Mouse (Mus musculus) embryo, embryonic 11 days (tissue): ENCODE results near the gene Wdr5.

ENCODE experiments used
- DNase-seq: peaks from one replicate; pipeline ENCODE4 v3.0.0-alpha.2; 2015

Wdr5 gene

DNA sequence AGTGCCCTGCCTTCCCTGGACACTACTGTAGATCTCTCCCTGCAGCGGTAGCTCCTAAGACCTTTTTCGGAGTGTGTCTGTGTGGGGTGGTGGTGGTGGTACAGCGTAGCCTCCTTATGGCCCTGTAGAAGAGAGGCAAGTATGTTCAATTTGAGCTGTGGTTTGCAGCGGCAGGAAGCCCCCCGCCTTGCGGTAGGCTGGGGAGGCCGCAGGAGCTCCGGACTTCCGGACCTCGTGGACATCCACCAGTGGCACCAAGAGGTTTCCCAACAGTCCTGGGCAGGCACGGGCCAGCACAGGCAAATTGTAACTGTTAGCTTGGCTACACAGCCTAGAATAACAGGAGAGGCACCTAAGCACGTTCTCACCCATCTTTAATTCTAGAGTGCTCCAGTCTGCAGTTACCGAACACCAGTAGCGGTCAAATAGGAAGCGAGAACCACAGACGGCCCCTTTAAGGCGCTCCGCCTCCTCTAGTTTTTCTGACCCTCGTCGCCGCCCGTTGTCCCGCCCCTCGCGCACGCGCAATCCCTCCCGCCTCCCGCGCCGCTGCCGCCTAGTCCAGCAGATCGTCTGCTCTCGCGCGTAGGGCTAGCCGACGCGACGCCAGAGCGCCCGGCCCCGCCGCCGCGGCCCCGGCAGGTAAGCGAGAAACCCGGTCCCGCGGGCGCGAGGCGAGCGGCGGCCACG lies at the start of gene Wdr5:
Gene Wdr5, plus strand, starts transcription at position 519 of the 690 bp plus-strand sequence.
- peak; percentile 93 for DNase-seq

DNA sequence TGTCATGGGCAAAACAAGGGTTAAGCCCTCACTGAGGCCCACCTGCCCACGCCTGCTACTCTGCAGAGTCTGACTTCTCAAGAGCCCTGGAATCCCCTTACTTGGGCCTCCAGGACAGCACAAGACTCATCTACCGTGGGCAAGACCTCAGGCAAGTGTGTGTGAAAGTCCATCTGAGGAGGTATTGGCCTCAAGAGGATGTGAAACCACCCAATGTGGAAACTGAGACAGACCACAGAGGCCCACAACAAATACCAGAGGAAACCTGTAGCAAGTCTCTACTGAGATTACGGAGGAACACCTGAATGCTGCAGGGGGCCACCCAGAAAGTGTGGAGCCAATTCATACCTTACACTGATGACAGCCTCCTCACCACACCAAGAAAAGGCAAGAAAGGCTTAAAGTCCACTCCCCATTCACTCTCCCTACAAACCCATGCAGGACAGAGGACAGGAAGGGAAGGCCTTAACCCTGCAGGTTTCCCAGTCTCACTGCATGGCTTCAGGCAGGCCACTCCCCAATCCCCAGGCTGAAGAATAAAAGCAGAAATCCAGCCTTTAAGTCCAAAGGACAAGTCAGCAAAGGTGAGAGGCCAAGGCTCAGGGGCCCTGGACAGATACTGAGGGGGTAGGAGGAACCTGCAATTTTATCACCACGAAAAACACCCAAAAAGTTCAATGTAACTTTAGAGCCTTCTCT lies 45.5 kb upstream of the Wdr5 start:
- no peak for DNase-seq

DNA sequence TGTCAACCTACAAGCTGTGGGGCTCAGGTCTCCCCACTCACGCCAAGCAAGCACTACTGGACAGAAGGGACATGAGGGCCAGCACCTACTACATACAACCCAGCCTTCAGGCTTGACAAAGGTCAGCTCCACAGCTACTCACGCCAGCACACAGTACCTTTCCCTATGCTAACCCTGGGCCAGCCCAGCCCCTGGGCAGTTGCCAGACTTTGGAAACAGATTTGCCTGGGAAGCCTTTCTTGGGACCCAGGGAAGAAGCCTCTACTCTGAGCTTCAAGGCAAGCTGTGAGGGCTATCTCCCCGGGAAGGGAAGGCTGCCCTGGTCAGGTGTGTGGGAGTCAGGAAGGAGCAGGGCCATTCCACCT lies 45.0 kb upstream of the Wdr5 start:
- DNase-seq = no peak

DNA sequence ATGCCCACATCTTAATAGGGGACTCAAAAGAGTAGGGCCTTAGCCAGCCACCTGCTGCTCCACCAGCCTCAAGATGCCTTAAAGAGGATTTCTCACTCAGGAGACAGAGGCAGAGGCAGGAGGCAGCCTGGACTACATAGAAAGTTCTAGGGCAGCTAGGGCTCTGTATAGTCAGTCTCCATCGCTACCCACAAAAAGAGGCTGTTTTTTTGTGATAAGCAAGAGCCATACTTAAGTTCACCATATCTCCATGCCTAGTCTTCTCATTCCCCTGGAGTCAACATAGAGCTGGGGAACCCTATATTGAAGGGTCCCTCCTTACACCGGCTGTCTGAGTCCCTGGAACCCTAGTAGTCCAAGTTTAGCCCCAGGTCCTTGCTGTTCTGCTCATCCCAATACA lies 44.4 kb upstream of the Wdr5 start:
- DNase-seq = no peak

DNA sequence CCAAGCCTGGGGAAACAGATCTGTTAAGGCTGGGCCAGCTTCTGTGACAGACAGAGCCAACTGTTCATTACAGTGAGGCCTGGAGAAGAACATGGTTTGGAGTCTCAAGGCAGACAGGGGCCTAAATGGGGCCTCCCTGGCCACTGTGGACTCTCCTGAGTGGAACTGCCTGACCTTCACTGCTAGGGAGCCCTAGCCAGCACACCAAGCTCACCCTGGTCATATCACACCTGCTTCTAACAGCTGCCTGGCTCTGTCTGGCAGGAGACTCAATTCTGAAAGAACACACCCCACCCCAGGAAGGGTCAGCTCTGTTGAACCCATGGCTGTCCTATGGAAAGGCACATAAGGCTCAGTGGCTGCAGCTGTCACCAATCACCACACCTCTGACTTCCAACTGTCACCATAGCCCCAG lies 43.8 kb upstream of the Wdr5 start:
- DNase-seq = no peak

DNA sequence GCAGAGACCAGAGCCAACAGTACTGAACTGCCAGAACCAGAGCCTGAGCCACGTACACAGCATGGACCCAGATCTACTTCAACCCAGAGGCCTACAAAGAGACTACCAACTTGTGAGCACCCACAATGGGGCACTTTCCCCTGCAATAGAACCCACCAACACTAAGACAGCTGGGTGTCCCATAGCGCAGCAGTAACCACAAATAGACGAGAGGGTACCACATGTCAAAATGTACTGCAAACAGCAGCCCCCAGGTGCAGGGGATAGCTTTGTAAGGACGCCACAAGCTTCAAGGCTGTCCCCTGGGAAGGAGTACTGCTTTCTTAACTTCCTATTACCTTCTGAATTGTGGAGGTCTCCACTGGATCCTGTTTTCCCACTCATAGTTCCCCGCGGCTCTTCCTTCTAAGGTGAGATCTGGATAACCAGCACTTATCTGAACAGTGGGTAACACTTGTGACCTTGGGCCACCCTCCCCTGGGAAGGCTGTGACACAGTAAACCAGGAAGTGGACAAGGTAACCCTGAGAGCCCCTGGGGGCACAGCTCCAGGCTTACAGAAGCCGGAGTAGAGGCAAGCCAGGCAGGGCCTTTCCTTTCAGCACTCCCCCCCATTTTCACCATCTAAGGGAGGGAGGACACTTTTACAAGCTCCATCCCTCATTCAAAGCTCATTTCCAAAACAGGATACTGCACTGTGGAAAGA lies 41.7 kb upstream of the Wdr5 start:
- no peak for DNase-seq

DNA sequence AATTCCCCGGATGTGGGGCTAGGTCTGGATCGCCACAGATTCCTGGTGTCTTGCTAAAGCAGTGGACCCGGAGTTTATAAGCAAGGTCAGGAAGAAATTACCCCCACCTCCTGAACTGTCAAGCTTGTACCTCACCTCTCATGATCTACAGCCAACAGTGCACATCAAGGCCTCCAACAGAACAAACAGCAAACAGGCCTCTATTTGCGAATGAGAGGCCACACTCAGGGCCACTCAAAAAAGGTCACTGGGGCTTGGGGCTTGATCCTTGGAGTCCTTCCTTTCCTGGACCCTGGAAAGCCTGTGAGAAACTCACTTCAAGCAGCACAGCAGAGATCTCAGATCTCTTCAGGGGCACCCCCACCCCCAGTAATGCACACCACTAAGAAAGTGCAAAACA lies 41.0 kb upstream of the Wdr5 start:
- peak; percentile 11 for DNase-seq

DNA sequence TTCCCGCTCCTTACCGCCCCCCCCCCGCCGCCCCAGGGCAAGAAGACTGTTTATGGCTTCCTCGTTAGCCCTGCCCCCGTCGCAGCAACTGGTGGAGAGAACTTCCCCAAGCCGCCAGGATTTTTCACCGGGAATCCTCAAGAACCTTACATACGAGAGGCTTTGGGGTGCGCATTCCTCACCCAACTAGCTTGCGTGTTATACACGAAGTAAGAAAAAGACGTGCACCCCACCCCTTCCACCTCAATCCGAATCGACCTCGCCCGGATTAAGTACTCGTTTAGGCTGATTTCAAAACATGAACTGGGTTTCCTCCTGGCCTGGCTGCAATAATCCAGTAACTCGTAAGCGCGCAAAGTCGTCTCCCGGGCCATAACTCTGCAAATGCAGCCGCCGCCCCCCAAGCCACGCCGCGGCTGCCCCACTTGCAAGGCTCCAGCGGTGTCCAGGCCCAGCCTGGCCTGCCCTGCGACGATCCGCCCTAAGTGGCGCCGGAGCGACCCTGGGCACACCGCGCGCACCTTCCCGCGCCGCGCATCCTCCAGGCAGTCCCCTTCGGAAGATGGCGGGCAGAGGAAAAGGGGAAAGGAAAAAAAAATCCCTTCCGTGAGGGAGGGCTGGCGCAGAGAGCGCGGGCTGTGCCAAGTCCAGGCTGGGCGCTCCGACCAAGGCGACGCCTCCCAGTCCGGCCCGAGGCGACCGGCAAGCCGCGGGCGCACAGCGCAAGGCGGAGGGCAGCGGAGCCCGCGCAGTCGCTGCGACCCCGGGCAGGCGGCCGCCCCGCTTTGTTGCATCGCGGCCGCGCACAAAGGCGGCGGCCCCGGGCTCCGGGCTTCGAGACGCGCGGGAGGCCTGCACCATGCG lies 40.1 kb upstream of the Wdr5 start:
- peak; percentile 62 for DNase-seq

DNA sequence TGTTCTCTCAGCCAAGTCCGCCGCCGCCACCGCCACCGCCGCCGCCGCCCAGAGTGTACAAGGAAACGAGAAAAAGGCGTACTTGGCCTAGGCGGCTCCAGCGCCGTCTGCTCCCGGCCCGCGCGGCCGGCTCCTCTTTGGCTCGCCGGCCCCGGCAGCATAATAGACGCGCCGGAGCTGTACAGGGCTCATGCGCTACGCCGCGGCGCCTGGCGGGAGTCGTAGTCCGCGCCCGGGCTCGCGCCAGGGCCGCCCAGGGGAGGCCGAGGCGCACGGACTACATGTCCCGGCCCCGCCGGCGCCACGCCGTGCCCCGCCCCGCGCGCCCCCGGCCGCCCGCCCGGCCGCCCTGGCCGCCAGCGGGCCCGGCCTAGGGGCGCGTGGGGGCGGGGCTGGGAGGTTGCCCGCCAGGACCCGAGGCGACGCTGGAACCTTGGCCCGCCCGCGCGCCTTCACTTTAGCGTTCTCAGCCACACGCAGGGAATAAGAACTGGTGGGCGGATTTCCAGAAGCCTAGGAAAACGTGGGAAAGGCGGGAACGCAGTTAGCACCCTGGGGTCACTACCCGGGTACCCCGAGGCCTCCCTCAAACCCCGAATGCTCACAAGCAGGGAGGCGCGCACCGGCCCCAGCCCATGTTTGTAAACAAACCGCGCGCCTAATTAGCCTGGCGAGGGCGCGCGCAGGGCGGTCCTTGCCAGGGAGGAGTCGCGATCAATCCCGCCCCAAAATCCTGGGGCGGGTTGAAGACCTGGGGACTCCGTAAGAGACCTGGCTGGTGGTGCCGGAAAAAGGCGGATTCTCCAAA lies 39.3 kb upstream of the Wdr5 start:
- DNase-seq = peak; percentile 99

DNA sequence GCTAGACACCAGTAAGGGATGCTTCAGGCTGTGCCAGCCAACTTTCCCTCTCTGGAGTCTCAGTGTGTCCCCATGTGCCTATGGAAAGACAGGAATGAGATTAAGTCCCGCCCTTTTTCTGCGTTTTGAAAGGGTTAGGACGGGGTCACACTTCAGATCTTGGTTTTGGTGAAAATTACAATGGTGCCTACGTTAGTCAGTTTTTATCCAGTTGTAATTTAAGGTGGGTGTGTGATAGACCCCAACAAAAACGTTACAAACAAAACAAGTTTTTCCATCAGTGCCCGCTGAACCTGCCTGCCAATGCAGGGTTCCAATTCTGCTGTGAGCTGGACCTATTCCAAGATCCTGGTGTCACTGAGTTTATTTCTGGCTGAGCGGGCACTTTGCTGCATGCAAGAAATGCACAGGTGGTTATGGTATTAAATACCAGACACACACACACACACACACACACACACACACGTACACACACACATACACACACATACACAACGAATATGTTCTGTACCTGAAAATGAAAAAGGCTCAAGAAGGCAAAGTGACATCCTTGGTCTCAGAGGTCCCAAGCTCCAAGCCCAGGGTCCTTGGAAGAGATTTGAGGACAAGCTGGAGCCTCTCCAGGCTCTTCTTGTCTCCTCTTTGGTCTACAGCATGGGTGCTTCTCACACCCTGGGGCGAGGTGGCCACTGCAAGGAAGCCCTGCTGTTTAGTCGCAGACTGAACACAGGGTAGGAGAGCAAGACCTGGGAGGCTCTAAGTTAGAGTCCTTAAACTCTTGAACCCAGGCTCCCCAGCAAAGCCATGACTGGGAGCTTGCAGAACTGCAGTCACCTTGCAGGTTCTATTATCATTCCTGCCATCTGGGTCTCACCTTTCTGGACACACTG lies 38.4 kb upstream of the Wdr5 start:
- no peak for DNase-seq

DNA sequence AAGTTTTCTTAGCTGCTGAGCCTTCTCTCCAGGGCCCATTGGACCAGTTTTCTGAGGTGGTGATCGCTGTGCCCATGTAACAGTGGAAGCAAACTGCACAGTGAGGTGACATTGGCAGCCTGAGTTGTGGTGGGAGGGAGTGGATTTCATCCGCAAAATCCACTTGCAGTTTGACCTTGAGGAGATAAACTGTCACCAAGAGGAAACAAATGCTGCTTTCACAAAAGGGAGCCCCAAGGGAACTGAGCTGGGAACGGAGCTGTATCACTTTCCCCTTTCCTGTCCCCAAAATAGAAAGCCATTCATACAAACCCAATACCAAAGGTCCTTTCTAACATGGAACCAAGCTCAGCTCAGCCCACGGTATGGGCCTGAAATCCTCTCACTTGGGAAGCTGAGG lies 35.1 kb upstream of the Wdr5 start:
- DNase-seq = no peak

DNA sequence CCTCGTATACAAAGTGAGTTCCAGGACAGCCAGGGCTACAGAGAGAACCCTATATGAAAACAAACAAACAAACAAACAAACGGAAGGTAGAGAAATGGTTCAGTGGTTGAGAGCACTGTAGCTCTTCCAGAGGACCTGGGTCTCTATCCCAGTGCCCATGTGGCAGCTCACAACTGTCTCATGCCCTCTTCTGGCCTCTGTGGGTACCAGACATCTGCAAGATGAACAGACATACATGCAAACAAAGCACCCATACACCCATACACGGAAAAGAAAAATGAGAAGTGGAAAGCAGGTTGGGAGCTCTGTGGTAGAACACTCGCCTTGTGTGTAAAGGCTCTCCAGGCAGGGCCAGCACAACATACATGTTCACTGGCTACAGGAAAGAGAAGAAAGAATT lies 34.6 kb upstream of the Wdr5 start:
- DNase-seq = no peak

DNA sequence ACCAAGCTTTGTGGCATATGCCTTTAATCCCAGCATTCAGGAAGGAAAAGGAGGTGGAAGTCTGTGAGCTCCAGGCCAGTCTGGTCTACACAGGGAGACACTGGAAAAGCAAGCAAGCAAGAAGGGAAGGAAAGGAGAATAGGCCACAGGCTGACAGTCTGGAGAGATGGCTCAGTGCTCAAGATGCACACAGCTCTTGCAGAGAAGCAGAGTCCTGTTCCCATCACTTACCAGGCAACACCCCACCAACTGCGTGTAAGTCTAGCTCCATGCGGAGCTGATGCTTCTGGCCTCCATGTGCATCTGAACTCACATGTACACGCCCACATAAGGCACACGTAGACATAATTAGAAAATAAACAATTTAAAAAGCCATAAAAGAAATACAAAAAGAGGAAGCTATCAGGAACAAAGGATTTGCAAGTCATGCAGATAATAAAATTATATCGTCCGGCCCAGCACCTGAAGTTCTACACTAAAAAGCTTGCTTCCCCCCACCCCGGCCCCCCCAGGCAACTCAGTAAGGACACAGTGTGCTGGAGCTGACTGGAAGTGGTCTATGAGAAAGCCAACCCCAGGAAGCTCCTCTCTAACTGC lies 32.6 kb upstream of the Wdr5 start:
- no peak for DNase-seq

DNA sequence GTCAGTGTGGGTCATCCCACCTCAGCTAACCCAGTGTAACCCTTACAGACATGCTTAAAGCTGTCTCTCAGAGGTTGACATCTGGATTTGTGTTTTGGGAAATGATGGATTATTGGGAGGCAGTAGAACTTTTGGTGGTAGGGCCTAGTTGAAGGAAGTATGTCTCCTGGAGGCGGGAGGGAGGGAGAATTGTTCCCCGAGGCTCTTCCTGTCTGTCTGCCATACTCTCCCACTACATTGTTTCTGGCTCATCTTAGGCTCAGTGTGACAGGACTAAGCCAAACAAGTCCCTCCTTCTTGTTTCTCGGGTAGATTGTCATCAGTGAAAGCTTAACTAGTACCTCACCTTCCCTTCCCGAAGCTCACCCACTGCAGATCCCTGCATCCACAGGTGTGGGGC lies 28.2 kb upstream of the Wdr5 start:
- DNase-seq = no peak

DNA sequence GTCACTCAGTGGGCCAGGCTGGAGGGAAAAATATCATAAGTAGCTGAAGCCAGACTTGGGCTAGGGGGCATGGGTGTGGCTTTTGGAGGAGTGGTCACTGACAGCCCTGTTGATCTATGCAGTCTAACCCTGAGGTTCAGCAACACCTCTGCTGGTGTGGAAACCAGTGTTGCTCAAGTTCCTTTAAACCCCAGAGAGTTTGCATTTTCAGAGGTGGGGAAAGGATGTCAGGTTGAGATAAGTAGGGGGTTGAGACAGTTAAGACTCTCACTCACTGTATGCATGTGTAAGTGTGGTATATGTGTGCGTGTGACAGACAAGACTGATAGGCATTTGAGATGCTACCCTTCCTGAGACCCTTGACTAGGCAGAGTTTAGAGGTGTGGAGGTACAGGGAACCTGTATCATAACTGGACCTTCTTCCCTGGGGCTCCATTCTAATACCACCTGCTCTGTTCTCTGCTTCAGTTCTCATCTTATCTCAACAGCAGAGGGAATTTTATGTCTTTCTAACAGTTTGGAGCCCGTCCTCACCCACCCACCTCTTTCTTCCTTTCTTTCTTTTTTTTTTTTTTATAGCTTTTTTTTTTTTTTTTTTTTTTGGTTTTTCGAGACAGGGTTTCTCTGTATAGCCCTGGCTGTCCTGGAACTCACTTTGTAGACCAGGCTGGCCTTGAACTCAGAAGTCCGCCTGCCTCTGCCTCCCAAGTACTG lies 27.5 kb upstream of the Wdr5 start:
- DNase-seq = no peak

DNA sequence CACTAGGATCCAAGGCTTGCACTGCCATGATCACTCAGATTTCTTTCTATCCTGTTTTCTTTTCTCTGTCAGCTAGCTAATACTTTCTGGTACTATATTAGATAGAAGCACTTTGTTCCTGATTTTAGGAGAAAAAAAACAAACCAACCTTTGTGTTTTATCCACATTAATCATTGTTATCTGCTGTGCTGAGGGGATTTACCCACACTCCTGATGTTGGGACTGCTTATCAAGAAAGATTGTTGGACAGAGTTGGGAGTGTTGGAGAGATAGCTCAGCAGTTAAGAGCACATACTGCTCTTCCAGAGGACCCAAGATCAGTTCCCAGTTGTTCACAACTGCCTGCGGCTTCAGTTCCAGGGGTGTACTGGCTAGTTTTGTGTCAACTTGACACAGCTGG lies 26.6 kb upstream of the Wdr5 start:
- no peak for DNase-seq

DNA sequence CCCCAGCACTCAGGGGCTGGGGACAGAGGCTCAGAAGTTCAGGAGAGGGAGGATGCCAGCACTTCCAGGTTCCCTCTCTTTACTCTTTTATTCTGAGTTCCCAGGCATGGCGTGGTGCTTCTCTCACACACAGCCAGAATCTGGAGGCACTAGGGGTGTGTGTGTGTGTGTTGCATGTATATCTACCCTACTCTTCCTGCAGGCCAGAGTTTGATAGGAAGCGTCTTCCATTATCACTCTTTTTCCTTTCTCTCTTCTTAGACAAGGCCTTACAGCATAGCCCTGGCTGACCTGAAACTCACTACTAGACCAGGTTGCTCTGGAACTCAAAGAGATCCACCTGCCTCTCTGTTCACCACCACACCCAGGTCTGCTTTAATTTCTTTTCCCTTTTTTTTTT lies 24.0 kb upstream of the Wdr5 start:
- DNase-seq = no peak

DNA sequence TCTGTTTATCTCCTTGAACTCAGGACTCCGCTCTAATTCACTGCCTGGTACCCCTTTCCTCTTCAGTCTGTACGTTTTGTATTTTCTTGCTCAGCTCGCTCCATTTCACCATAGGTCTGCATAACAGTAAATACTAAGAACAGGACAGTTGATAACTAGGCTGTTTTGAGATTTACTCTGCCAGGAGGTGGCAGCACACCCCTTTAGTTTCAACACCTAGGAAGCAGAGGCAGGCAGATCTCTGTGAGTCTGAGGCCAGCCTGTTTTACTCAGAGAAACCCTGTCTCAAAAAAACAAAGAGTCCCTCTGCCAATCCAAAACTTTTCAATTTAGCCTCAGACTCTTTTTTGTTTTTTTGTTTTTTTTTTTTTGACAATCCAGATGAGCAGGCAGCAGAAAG lies 21.0 kb upstream of the Wdr5 start:
- no peak for DNase-seq

DNA sequence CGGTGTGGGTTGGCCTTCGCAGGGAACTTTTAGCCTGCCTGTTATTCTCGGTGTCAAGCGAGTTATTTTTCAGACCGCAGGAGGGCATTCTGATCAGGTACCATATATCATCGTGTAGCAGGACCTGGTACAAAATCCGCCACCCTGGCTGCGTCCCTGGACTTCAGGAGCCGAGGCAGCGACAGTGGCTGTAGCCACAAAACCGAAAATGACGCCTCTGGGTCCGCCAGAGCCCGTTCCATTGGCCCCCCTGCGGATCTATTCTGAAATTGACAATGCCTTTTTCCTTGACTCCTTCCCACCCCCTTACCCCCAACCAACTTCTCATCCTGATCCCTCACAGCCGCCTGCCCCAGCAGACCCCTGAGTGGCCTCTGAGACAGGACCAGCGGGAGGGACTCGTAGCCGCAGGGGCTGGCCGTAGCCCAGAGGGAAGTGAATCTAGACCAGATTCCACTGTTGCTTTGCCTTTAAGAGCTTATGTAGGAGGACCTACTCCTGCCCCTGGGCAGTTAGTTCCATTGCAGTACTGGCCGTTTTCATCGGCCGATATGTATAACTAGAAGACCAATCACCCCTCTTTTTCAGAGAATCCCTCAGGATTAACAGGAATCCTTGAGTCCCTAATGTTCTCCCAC lies 18.4 kb upstream of the Wdr5 start:
- DNase-seq = peak; percentile 76
